Mouse (Mus musculus): Measurements from ENCODE around the gene Rcc2. TPM values are rescaled to one million over a fixed set of nuclear protein-coding genes. Genes with fewer than 3 reads are reported as not detected.
A peak's percentile ranks its signal among the peaks of the same experiment; 100 is the strongest.

The Rcc2 gene
- polyA plus RNA-seq, 1 experiment from 2014 or later: 16.1 TPM

DNA sequence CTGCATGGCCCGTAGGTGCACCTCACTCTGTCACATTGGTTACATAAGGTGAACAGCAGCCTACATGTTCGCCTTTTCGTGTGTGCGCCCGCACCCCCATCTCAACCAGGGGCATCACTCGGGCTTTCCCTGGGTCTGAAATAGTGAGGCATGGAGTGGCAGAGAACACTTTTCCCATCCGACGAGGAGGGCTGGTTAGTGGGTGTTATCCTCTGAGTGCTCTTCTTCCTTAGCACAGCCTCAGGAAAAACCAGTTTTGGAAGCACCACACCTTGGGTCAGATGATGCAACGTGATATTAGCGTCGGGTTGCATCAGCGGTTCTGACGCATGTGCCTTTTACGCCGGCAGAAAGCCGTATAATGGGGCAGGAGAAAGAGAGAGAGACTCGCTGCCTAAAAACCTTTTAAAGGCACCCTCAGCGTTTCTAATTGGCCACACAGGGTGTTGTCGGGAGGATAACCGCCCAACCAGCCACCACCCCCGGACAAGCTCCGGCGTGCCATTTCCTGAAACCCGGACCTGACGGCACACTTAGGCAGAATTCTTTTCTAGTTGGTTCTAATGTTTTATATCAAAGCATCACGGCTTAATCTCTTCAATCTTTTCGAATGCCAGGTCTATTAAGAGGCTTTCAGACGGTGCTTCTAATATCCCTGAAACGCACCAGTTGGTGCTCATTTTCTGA, 757 bp upstream of the Rcc2 start:
- Histone ChIP-seq H3K27ac (replicated peaks in 1 of 2; ENCODE audit: control insufficient read depth in 1 of 2, insufficient read depth in 1 of 2, low read depth in 2 of 2, low read length in 2 of 2) (no peak overlapping the region), H3K4me3 (ENCODE audit: control insufficient read depth in 1 of 2, insufficient read depth in 1 of 2, low read depth in 1 of 2, low read length in 2 of 2) (peak overlapping the region; percentile 26 to 90), H3K4me2 (ENCODE audit: low read length) (peak overlapping the region; percentile 77), H3K9me3 (ENCODE audit: control insufficient read depth, low read length) (no peaks in the 10 kb centered on the region), H3K9ac (ENCODE audit: low read length) (peak overlapping the region; percentile 93), H3K4me1 (ENCODE audit: control insufficient read depth in 2 of 2, insufficient read depth in 2 of 2, low read length in 2 of 2) (peaks cover 18 to 23% of the 10 kb centered on the region in 2 experiments), H3K36me3 (ENCODE audit: control insufficient read depth, insufficient read depth, low read length) (no peaks in the 10 kb centered on the region), H3K27me3 (ENCODE audit: control insufficient read depth, insufficient read depth, low read length) (peaks cover 5% of the 10 kb centered on the region; the same call in 1 of the 2 replicates)
- WGBS: 8% methylated on average over 29 of the region's 29 CpGs
- ATAC-seq (ENCODE audit: insufficient number of reproducible peaks, insufficient read depth, low FRiP score, low read depth): no peak

DNA sequence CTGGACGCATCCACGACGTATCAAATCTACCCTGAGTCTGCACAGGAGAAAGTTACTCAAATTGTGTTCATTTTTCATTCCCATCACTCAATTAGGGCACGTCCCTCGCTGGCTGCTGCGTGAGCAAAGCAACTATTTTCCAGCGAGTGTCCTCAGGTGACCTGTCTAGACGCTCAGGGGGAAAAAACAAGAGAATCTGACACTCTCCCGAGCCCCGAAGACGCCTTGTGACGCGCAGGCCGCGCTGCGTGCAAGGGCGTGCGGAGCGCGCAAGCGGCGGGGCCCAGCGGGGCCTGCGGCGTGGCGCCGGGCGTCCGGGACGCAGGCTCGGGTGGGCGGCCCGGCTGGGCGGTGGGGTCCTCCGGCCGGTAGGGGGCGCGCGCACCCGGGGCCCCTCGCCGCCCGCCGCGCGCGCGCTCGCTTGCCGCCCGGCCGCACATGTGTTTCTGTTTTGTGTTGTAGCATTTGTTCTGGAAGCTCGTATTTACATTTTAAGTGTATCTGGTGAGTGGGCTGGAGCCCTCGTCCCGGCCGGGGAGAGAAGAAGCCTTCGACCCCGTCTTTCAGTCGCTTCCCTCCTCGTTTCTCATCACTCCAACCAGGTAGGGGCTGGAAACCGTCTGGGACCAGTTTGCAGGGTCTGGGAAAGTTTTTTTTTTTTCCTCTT, 841 bp downstream of the Rcc2 start:
- under 1% methylated on average over 53 of the region's 61 CpGs for WGBS

DNA sequence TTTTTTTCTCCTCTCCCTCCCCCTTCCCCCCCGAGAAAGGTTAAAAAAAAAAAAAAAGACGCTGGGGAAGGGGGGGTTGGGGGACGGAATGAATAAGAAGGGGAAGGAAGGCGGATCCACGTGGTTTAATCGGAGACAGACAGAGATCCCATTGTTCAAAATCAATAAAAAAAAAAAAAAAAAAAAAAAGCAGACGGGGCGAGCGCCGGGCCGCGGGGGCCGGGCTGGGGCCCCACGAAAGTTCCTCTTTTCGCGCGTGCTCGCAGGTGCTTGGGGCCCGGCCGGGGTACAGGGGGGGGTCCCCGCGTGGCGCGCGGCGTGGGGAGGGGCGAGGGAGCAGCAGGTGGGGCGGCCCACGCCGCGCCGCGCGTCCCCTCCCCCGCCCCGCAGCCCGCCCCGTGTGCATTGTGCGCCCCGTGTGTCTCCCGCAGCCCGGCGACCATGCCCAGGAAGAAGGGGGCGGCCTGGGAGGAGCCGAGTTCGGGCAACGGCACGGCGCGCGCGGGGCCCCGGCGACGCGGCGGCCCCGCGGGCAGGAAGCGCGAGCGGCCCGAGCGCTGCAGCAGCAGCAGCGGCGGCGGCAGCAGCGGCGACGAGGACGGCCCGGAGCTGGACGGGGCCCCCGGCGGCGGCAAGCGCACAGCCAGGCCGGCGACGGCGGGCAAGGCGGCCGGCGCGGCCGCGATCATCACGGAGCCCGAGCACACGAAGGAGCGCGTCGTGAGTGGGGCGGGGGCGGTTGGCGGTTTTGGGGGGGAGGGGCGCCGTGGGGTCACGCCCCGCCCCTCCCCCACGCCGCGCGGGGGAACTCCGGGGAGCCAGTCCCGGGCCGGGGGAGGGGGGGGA, 1.6 kb downstream of the Rcc2 start:
- Histone ChIP-seq H3K4me1 (ENCODE audit: control insufficient read depth in 2 of 2, insufficient read depth in 2 of 2, low read length in 2 of 2) (peaks cover 18 to 27% of the 10 kb centered on the region in 2 experiments), H3K4me3 (ENCODE audit: control insufficient read depth in 1 of 2, insufficient read depth in 1 of 2, low read depth in 1 of 2, low read length in 2 of 2) (peak overlapping the region; percentile 69 to 90), H3K9ac (ENCODE audit: low read length) (peak overlapping the region; percentile 93), H3K36me3 (ENCODE audit: control insufficient read depth, insufficient read depth, low read length) (peaks cover 12% of the 10 kb centered on the region), H3K9me3 (ENCODE audit: control insufficient read depth, low read length) (no peaks in the 10 kb centered on the region), H3K4me2 (ENCODE audit: low read length) (peak overlapping the region; percentile 77), H3K27me3 (ENCODE audit: control insufficient read depth, insufficient read depth, low read length) (peaks cover 5% of the 10 kb centered on the region; the same call in 1 of the 2 replicates), H3K27ac (replicated peaks in 1 of 2; ENCODE audit: control insufficient read depth in 1 of 2, insufficient read depth in 1 of 2, low read depth in 2 of 2, low read length in 2 of 2) (peak overlapping the region; percentile 90 to 93)
- WGBS: under 1% methylated on average over 67 of the region's 107 CpGs
- ATAC-seq (ENCODE audit: insufficient number of reproducible peaks, insufficient read depth, low FRiP score, low read depth): peak; percentile 24

More for the DNA sequence above, 841 bp downstream of the Rcc2 start:
- ATAC-seq (ENCODE audit: insufficient number of reproducible peaks, insufficient read depth, low FRiP score, low read depth): peak; percentile 36; the same call in 1 of the 2 replicates
- peak overlapping the region; percentile 90 to 93 for H3K27ac ChIP-seq (replicated peaks in 1 of 2; ENCODE audit: control insufficient read depth in 1 of 2, insufficient read depth in 1 of 2, low read depth in 2 of 2, low read length in 2 of 2)
- no peaks in the 10 kb centered on the region for H3K9me3 ChIP-seq (ENCODE audit: control insufficient read depth, low read length)
- peaks cover 6% of the 10 kb centered on the region; the same call in 1 of the 2 replicates for H3K36me3 ChIP-seq (ENCODE audit: control insufficient read depth, insufficient read depth, low read length)
- H3K27me3 ChIP-seq (ENCODE audit: control insufficient read depth, insufficient read depth, low read length): peaks cover 5% of the 10 kb centered on the region; the same call in 1 of the 2 replicates
- H3K4me3 ChIP-seq (ENCODE audit: control insufficient read depth in 1 of 2, insufficient read depth in 1 of 2, low read depth in 1 of 2, low read length in 2 of 2): peak overlapping the region; percentile 69 to 90
- H3K4me1 ChIP-seq (ENCODE audit: control insufficient read depth in 2 of 2, insufficient read depth in 2 of 2, low read length in 2 of 2): peaks cover 18 to 25% of the 10 kb centered on the region in 2 experiments
- peak overlapping the region; percentile 93 for H3K9ac ChIP-seq (ENCODE audit: low read length)
- peak overlapping the region; percentile 77 for H3K4me2 ChIP-seq (ENCODE audit: low read length)

DNA sequence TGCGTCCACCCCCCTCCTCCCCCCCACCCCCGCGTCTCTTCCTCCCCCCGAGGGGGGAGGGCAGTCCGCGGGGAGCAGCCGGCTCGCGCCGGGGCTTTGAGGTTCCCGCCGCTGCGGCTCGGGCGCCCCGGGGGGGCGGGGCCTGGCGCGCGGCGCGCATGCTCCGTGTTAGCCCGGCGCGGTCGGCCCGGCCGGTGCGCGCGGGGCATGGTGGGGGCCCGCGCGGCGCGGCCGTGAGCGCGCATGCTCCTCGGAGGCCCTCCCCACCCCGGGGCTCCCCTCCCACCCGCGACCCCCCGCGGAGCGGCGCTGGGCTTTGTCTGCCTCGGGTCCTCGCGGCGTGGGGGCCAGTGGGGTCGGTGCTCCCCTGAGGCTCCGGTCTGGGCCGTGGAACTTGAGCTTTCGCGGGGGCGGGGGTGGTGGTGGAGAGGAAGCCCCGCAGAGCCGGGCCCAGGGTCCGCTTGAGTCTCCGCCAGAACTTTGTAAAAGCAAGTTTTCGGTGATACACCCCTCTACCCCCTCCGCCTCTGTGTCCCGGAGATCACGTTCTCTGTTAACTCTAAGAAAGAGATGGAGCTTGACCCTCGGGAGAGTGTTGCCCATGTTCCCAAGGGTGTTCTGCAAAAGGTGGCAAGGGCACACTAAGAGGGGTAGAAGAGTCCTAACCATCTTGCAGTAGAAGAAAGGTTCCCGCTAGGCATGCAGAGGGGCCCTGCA, 2.4 kb downstream of the Rcc2 start:
- ATAC-seq (ENCODE audit: insufficient number of reproducible peaks, insufficient read depth, low FRiP score, low read depth): peak; percentile 82
- H3K9me3 ChIP-seq (ENCODE audit: control insufficient read depth, low read length): no peaks in the 10 kb centered on the region
- peaks cover 5% of the 10 kb centered on the region; the same call in 1 of the 2 replicates for H3K27me3 ChIP-seq (ENCODE audit: control insufficient read depth, insufficient read depth, low read length)
- H3K36me3 ChIP-seq (ENCODE audit: control insufficient read depth, insufficient read depth, low read length): peaks cover 14% of the 10 kb centered on the region
- H3K9ac ChIP-seq (ENCODE audit: low read length): peak overlapping the region; percentile 93
- H3K4me2 ChIP-seq (ENCODE audit: low read length): peak overlapping the region; percentile 77
- H3K4me1 ChIP-seq (ENCODE audit: control insufficient read depth in 2 of 2, insufficient read depth in 2 of 2, low read length in 2 of 2): peaks cover 21 to 35% of the 10 kb centered on the region in 2 experiments
- WGBS: 1% methylated on average over 39 of the region's 68 CpGs
- peak overlapping the region; percentile 69 to 90 for H3K4me3 ChIP-seq (ENCODE audit: control insufficient read depth in 1 of 2, insufficient read depth in 1 of 2, low read depth in 1 of 2, low read length in 2 of 2)
- H3K27ac ChIP-seq (replicated peaks in 1 of 2; ENCODE audit: control insufficient read depth in 1 of 2, insufficient read depth in 1 of 2, low read depth in 2 of 2, low read length in 2 of 2): peak overlapping the region; percentile 74 to 93

DNA sequence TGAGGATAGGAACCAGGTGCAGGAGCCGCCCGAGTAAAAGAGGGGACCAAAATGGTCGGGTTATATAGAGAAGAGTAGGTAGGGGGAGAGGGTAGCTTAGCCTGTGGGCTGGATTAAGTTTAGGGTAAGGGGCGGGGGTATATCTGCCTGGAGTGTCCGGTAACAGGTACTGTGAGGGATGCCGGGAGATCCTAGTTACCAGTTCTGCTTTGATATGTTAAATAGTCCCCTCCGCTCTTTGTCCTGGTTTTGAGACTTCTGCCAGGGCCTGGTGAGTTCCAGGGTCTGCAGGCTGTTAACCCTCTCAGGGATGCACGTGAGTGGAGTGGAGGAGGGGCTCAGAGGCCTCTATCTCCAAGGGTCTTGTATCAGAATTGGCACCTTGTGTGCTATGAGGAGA, 3.3 kb downstream of the Rcc2 start:
- peaks cover 5% of the 10 kb centered on the region; the same call in 1 of the 2 replicates for H3K27me3 ChIP-seq (ENCODE audit: control insufficient read depth, insufficient read depth, low read length)
- ATAC-seq (ENCODE audit: insufficient number of reproducible peaks, insufficient read depth, low FRiP score, low read depth): no peak
- H3K4me1 ChIP-seq (ENCODE audit: control insufficient read depth in 2 of 2, insufficient read depth in 2 of 2, low read length in 2 of 2): peaks cover 29 to 43% of the 10 kb centered on the region in 2 experiments
- H3K9ac ChIP-seq (ENCODE audit: low read length): peak overlapping the region; percentile 93
- no peaks in the 10 kb centered on the region for H3K9me3 ChIP-seq (ENCODE audit: control insufficient read depth, low read length)
- H3K4me3 ChIP-seq (ENCODE audit: control insufficient read depth in 1 of 2, insufficient read depth in 1 of 2, low read depth in 1 of 2, low read length in 2 of 2): peak overlapping the region; percentile 69 to 90; a peak in 3 of 4 replicates
- H3K27ac ChIP-seq (replicated peaks in 1 of 2; ENCODE audit: control insufficient read depth in 1 of 2, insufficient read depth in 1 of 2, low read depth in 2 of 2, low read length in 2 of 2): peak overlapping the region; percentile 74 to 93
- WGBS: 32% methylated on average over 8 of the region's 8 CpGs
- H3K36me3 ChIP-seq (ENCODE audit: control insufficient read depth, insufficient read depth, low read length): peaks cover 22% of the 10 kb centered on the region
- peak overlapping the region; percentile 77 for H3K4me2 ChIP-seq (ENCODE audit: low read length)

DNA sequence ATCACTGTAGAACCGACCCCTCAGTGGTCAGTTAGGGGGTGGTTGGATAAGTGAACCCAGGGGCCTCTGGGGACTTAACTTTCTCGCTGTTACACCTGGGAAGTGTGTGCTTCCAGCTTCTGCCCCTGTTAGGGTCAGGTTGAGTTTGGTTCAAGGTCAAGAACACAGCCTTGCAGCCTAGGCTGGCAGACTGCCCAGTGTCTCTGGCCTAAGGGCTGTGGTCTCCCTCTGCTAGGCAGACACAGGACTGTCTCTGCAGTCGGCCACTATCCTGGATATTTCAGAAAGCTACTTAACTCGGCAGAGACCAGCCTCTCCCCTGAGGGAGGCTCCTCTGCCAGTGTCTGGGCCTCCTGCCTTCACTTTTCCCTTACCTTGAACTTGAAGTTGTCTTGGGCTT, 3.8 kb downstream of the Rcc2 start:
- Histone ChIP-seq H3K9ac (ENCODE audit: low read length) (peak overlapping the region; percentile 93), H3K4me3 (ENCODE audit: control insufficient read depth in 1 of 2, insufficient read depth in 1 of 2, low read depth in 1 of 2, low read length in 2 of 2) (no peak overlapping the region), H3K9me3 (ENCODE audit: control insufficient read depth, low read length) (no peaks in the 10 kb centered on the region), H3K27ac (replicated peaks in 1 of 2; ENCODE audit: control insufficient read depth in 1 of 2, insufficient read depth in 1 of 2, low read depth in 2 of 2, low read length in 2 of 2) (peak overlapping the region in 1 of 2 experiments; percentile 93; a peak in 2 of 4 replicates), H3K4me1 (ENCODE audit: control insufficient read depth in 2 of 2, insufficient read depth in 2 of 2, low read length in 2 of 2) (peaks cover 31 to 47% of the 10 kb centered on the region in 2 experiments), H3K4me2 (ENCODE audit: low read length) (peak overlapping the region; percentile 77; the same call in 1 of the 2 replicates), H3K27me3 (ENCODE audit: control insufficient read depth, insufficient read depth, low read length) (peaks cover 5% of the 10 kb centered on the region; the same call in 1 of the 2 replicates), H3K36me3 (ENCODE audit: control insufficient read depth, insufficient read depth, low read length) (peaks cover 28% of the 10 kb centered on the region)
- ATAC-seq (ENCODE audit: insufficient number of reproducible peaks, insufficient read depth, low FRiP score, low read depth): no peak
- 28% methylated on average over 4 of the region's 4 CpGs for WGBS

Measured in heart, embryonic 14.5 days (tissue).